Mouse (Mus musculus) skeletal muscle tissue, adult 2 months (tissue): ENCODE data around the gene Adgre4.
"Not testable (repeated sequence)": the region's sequence is repeated elsewhere in the genome, so short reads cannot be mapped to it uniquely, and the experiment has no call there.

ENCODE experiments used
- DNase-seq: peaks from one replicate; pipeline ENCODE4 v3.0.0-alpha.2; 2012; ENCODE audit warnings: low read depth, low spot score

Adgre4 gene

DNA sequence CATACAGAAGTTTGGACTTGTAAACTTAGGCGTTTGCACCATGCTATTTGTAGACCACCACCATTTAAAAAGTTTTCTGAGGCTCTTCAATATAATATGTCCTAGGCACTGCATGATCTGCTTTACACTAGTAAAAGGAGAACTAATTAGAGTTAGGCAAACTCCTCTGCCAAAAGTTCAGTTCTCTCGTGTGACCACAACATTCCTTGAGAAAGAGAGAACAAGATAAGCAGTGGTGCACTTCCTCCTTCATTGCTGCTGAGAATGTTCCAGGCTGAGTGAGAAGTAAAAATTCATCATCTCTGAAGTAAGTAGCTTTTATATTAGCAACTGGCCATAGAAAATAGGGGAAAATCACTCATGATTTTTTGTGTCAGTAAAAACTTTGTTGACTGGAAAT, at the start of gene Adgre4:
Gene Adgre4, plus strand, starts transcription at position 199 of the 400 bp plus-strand sequence.
- peak; percentile 6 for DNase-seq

DNA sequence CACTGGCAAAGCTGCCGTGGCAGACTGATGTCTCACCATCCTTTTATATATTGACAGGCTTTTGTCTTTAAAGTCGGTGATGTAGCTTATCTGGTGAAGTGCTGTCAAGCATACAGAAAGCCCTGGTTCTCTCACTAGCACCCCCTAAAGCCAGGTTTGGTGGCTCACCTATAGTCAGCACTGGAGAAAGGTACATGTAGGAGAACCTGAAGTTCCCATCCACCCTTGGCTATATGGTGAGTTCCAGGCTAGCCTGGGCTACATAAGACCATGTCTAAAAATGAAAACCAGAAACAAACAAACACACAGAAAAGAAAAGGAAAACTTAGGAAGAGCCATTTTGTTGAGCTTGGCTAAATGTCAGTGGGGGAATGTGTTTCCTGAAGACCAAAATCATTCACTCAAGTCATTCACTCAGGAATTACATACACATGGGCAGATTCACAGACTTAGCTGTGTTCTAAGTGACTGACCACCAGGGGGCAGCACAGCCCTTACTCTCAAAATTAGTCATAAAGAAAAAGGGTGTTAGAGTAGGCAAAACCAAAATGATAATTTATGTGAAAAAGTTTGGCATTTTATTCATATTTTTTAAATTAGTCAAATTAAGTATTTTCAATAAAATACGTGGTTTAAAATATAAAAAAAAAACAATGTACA, 47.5 kb upstream of the Adgre4 start:
- peak; percentile 48 for DNase-seq

DNA sequence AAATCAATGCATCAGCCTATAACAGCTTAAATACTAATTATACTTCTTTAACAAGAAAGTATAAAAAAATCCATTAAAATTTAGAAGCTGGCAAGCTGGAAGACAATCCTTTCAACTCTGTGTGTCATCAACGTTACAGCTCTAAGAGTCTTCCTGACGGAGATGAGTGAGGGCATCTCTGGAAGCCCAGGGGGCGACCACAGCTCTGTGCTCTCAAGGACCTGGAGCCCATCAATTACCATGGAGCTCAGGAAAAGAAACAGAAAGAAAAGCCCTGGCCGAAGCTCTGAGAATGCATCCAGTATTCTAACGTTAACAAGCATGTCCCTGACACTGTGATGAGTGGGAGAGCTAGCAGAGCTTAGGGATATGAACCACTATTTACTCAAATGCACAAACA, 46.9 kb upstream of the Adgre4 start:
- no peak for DNase-seq

GRCm38 (mm10) chr17:55711984-55712811, 37.6 kb upstream of the Adgre4 start, which contains the start of gene Pot1b:
Gene Pot1b, minus strand, starts transcription at chr17:55712628.
- DNase-seq = peak; percentile 96

- no peak for DNase-seq
Measured at GRCm38 (mm10) chr17:55721270-55721669, 28.5 kb upstream of the Adgre4 start.

DNA sequence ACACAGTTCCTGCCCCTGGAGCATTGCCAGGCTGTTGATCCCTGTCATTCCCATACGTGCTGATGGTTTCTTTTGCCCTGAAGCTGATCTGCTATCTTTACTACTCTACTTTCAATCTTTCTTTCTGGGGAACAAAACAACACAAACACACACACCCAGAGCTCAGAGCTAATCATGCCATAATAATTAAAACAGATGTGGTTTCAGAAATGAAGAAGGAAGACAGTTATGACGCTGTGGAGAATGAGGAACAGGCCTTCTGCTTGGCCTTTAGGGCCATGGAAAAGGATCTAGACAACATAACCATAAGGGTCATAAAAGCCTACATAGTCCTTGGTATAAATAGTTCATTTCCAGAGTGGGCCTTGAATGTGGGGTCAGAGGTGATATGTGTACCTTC, 27.5 kb upstream of the Adgre4 start:
- DNase-seq = no peak

- DNase-seq = no peak
Measured at GRCm38 (mm10) chr17:55726193-55726592, 23.6 kb upstream of the Adgre4 start.

- DNase-seq = no peak
Measured at GRCm38 (mm10) chr17:55736675-55737074, 13.1 kb upstream of the Adgre4 start.

DNA sequence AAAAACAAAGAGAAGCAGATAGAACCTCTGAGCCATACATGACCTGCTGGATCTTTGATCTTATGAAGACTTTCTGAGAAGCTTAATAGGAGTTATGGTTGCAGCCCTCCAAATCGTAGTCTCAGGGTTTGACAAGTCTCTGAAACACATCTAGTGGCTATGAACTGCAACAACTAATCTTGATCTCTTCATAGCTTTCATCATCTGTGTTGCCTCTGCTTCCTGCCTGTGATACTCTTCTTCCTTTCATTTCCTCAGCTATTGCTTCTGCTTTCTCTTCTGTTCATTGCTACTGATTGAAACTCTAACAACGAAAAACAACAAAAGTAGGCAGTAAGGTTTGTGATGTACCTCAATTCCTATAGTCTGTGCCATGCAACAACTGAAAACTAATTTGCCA, 1.4 kb downstream of the Adgre4 start:
- DNase-seq = no peak

GRCm38 (mm10) chr17:55813642-55814041, 63.9 kb downstream of the Adgre4 start:
- DNase-seq = no peak

DNA sequence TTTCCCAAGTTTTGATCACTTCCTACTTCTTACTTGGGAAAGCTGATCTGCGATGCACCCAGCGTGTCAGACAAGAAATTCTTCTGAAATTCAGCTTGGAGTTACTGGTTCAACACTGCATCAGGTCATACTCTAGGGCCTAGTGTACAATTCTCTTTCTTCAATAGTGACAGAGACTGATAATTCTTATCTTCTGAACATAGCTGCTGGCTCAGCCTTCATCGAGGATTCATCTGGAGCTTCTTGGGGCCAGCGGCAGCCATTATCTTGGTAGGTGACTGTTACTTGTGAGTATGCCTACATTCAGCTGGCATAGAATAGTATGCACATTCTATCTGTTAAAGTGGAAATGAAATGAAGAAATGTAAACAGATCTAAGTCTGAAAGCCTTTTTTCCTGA, 67.1 kb downstream of the Adgre4 start:
- no peak for DNase-seq

DNA sequence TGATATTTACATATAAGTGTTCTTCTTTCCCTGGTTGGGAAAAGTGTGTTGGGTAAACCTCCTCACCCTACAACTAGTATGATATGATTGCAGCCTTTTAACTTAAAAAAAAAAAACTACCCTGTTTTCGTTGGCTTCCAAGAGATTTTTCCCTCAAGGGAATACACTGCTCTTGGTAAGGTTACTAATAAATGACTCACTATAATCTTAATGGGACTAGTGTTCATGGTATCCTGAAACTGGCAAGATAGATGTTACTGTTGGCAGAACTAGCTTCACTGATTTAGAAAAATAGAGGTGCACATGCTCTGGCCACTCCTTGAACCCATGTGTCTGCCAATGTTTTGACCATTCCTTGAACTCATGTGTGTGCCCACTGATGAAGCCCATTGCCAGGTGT, 71.8 kb downstream of the Adgre4 start:
- DNase-seq = no peak

DNA sequence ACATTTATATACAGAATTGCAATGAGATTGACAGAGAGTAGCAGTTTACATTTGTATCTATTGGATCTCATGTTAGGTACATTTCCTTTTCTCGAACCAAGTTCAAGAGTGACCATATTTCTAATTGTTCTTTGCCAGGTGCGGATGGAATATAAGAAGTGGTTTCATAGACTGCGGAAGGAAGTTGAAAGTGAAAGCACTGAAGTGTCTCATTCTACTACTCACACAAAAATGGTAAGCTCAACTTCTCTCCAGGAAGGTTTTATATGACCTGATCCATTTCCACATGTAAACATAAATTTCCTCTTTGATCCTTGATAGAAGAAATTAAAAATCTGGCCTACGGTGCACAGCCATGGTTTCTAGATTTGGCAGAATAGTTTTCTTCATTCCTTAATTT, 93.3 kb downstream of the Adgre4 start:
- DNase-seq = no peak

- no peak for DNase-seq
Measured at GRCm38 (mm10) chr17:55877184-55877583, 127.4 kb downstream of the Adgre4 start.

DNA sequence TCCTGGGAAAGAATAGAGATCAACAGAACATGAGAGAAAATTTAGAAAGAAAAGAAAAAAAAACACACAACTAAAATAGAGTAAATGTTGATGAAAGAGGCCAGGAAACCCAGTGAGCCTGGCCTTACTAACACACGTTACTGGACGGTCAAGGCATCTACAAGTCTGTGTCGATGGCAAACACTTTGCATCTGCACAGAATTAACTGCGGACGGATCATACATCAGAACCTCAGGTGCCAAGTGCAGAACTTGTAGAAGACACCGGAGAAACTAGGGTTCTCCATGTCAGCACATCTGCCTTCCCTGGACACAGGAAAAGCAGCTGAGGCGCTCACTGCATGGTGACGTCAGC, 128.5 kb downstream of the Adgre4 start:
- not testable (repeated sequence) for DNase-seq

DNA sequence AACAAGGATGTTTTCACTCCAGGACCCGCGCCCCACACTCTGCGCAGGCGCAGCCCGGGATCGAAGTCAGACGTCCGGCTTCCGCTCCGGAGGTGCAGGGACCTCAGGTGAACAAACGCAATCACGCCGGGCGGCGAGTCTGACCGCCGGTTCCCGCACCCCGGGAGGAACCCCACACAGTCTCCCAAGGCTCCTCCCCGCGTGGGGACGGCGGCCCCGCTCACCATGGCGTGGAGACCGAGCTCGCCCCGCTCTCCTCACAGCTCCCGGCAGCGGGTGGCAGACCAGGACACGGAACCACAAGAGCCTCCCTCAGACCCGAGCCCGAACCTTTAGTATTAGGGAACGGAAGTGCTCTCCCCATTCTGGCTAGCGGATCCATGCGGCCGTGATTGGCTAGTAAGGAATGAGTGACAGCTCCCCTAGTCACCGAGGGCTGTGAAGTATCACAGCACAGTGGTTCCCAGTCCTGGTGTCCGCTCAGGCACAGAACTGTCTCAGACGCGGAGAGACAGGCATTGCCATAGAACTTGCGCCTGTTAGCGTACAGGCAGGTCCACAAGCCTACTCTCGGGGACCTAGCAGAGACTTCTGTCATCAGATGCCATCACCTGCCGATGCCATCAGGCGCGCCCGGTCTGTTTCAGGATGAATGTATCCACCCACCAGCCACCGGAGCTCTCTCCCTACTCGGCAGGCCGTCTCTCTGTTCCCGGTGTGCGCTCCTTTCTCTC, 129.0 kb downstream of the Adgre4 start, which contains the start of gene Zfp119a:
Gene Zfp119a, minus strand, starts transcription at position 295 of the 734 bp plus-strand sequence.
- DNase-seq = peak; percentile 86

DNA sequence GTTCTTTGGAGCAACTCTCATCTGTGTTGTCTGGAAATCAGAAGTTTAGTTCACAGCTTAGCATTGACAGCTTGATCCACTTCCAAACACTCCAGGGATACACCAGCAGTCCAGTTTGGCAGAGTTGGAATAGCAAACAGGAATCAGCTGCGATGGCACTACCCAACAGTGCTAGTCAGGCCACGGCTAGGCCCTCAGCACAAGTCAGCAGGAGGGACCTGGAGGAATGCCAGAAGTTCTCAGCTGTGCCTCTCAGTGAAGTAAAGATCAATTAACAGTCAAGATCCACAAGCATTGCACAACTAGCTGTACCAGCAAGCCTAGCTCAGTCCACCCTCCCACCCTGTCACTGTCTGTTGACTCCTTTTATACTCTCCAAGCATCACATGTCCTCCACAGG, 133.8 kb downstream of the Adgre4 start:
- DNase-seq = no peak

DNA sequence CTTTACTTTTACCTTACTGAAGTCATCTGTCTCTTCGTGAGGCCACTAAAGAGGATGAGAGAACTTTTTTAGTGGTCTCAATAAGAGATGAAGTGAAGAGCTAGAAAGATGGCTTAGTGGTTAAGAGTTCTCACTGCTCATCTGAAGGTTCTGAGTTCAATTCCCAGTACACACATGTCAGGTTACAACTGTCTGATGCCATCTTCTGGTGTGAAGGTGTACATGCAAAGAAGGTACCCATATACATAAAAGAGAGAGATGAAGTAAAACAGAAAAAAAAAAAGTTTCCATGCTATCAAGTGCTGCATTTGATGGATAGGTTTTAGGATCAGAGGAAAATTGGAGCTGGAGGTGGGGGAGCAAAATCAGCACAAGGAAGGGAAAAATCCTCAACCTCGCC, 135.1 kb downstream of the Adgre4 start:
- no peak for DNase-seq

GRCm38 (mm10) chr17:55892406-55892955, 142.7 kb downstream of the Adgre4 start:
- not testable (repeated sequence) for DNase-seq

DNA sequence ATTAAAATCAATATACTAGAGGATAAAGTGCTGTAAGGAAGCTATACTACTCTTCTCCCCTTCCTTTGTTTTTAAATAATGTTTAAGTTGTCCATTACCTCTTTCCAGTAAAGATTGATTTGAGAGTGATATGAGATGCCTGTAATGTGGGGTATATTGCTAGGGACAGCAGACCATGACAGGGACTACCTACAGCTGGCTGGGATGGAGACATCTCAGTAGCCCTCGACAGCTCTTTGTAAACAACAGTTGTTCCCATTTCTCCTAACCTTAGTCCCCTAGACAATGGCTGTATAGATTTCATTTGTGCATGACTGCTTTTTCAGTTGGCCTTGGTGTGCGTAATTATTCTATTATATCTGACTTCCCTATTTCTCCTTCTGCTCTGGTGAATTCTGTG, 153.3 kb downstream of the Adgre4 start:
- no peak for DNase-seq
